Comparison of ENCODE assay signal across 8 mouse cellular contexts in genomic region chr5:123746253-123746652, GRCm38 (mm10). TPM values are rescaled to one million over a fixed set of nuclear protein-coding genes. Genes with fewer than 3 reads are reported as not detected.
DNase-seq lines count a peak whose midpoint lies in the region; ATAC-seq and TF ChIP-seq lines count a peak whose summit lies in the region.

No protein-coding gene starts in this region.

- peak overlapping the region; percentile 40 for H3K27ac ChIP-seq in gastrocnemius, adult 2 months
- H3K27ac ChIP-seq in forebrain, embryonic 13.5 days: no peak overlapping the region
- H3K27ac ChIP-seq in liver, embryonic 14.5 days: no peak overlapping the region

- peaks cover 37% of the 10 kb centered on the region for H3K4me1 ChIP-seq in forebrain, embryonic 13.5 days
- peaks cover 20 to 25% of the 10 kb centered on the region in 2 experiments for H3K4me1 ChIP-seq in liver, embryonic 14.5 days (replicated peaks; ENCODE audit: control insufficient read depth in 2 of 2, insufficient read depth in 2 of 2, low read length in 1 of 2)

- H3K4me3 ChIP-seq in gastrocnemius, adult 2 months: peak overlapping the region; percentile 75
- peak overlapping the region; percentile 74 for H3K4me3 ChIP-seq in forebrain, embryonic 13.5 days
- peak overlapping the region; percentile 21 to 71; a peak in 3 of 4 replicates for H3K4me3 ChIP-seq in liver, embryonic 14.5 days (ENCODE audit: insufficient read depth in 1 of 2, low read depth in 2 of 2, low read length in 2 of 2)

- TF ChIP-seq CTCF in gastrocnemius, adult 2 months (IDR thresholded peaks at IDR 0.05): no peak
- TF ChIP-seq CTCF in liver, embryonic 14.5 days (IDR thresholded peaks at IDR 0.05; ENCODE audit: low read depth): no peak

- no peaks in the 10 kb centered on the region for H3K9me3 ChIP-seq in forebrain, embryonic 13.5 days (replicated peaks)
- H3K9me3 ChIP-seq in liver, embryonic 14.5 days (ENCODE audit: control insufficient read depth, low read length): no peaks in the 10 kb centered on the region

- TF ChIP-seq EP300 in liver, embryonic 14.5 days (IDR thresholded peaks at IDR 0.05; ENCODE audit: low read depth): peak; percentile 62

- no peak for ATAC-seq in forebrain, embryonic 13.5 days
- ATAC-seq in liver, embryonic 14.5 days (ENCODE audit: insufficient read depth): no peak
- ATAC-seq in megakaryocyte-erythroid progenitor cell, adult 5-6 weeks (replicated peaks; ENCODE audit: low FRiP score, low TSS enrichment, poor library complexity, severe bottlenecking): no peak

- H3K9ac ChIP-seq in forebrain, embryonic 13.5 days: peak overlapping the region; percentile 77
- no peak overlapping the region for H3K9ac ChIP-seq in liver, embryonic 14.5 days (replicated peaks)

- no peak for DNase-seq in gastrocnemius, adult 2 months
- no peak for DNase-seq in gastrocnemius, postnatal 36 days
- DNase-seq in CD4-positive helper T cell, adult 2 months (ENCODE audit: low read depth, low spot score): peak; percentile 52
- no peak for DNase-seq in liver, embryonic 14.5 days (ENCODE audit: low read depth in 3 of 3, low spot score in 3 of 3)
- no peak for DNase-seq in left cerebral cortex, adult 8-10 months (ENCODE audit: low spot score in 2 of 2)
- no peak for DNase-seq in frontal cortex, postnatal 14 days (ENCODE audit: low spot score in 2 of 2)

- H3K36me3 ChIP-seq in forebrain, embryonic 13.5 days (ENCODE audit: poor library complexity, severe bottlenecking): peaks cover 27% of the 10 kb centered on the region
- H3K36me3 ChIP-seq in liver, embryonic 14.5 days (replicated peaks; ENCODE audit: control insufficient read depth, insufficient read depth, low read depth): peaks cover 35% of the 10 kb centered on the region

- intact Hi-C loops in gastrocnemius, adult 2 months (cut with DNase I): no loop called here
- intact Hi-C loops in gastrocnemius, postnatal 36 days (cut with DNase I): no loop called here

- no peaks in the 10 kb centered on the region for H3K27me3 ChIP-seq in forebrain, embryonic 13.5 days
- no peaks in the 10 kb centered on the region for H3K27me3 ChIP-seq in liver, embryonic 14.5 days (ENCODE audit: control insufficient read depth, insufficient read depth, low read length)

- peak overlapping the region; percentile 83 for H3K4me2 ChIP-seq in forebrain, embryonic 13.5 days
- peak overlapping the region; percentile 97 for H3K4me2 ChIP-seq in liver, embryonic 14.5 days (ENCODE audit: low read depth)

RNA-seq across cellular contexts. Expression of gene Rsrc2, which starts 3.0 kb away (rescaled TPM):
- 10 to 100 TPM; 39.4 to 41.2 TPM for total RNA-seq in gastrocnemius, adult 2 months (2021)
- total RNA-seq in gastrocnemius, postnatal 36 days (2021): 10 to 100 TPM; 30.2 to 40.5 TPM
- 167 and 172 TPM in 2 replicates for polyA plus RNA-seq in forebrain, embryonic 13.5 days (2015; fragmentation: Nextera tagmentation; extraction: Ambion mirVana)
- 14.9 and 34.7 TPM in 2 replicates for polyA plus RNA-seq in liver, embryonic 14.5 days (2012; rRNA removed)
- 36.7 and 38.9 TPM in 2 replicates for polyA plus RNA-seq in liver, embryonic 14.5 days (2014; fragmentation: Nextera tagmentation; extraction: Ambion mirVana)
- 108 and 119 TPM in 2 replicates for total RNA-seq in megakaryocyte-erythroid progenitor cell, adult 5-6 weeks (2014; fragmentation: Nextera tagmentation)
- 335 and 401 TPM in 2 replicates for total RNA-seq in megakaryocyte-erythroid progenitor cell, adult 5-6 weeks (2017)
- 10 to 100 TPM; 66.7 to 90.2 (median 78.9) TPM for total RNA-seq in left cerebral cortex, adult 8-10 months (2022)

RNA-seq across cellular contexts. Expression of gene Kntc1, which starts 3.3 kb away (rescaled TPM):
- not detected for total RNA-seq in gastrocnemius, adult 2 months (2021)
- under 1 TPM; 0.69 to 0.92 TPM for total RNA-seq in gastrocnemius, postnatal 36 days (2021)
- 28.1 and 28.3 TPM in 2 replicates for polyA plus RNA-seq in forebrain, embryonic 13.5 days (2015; fragmentation: Nextera tagmentation; extraction: Ambion mirVana)
- polyA plus RNA-seq in liver, embryonic 14.5 days (2012; rRNA removed): 14.5 and 21.0 TPM in 2 replicates
- 22.2 and 27.9 TPM in 2 replicates for polyA plus RNA-seq in liver, embryonic 14.5 days (2014; fragmentation: Nextera tagmentation; extraction: Ambion mirVana)
- 56.1 and 72.6 TPM in 2 replicates for total RNA-seq in megakaryocyte-erythroid progenitor cell, adult 5-6 weeks (2014; fragmentation: Nextera tagmentation)
- 29.7 and 48.6 TPM in 2 replicates for total RNA-seq in megakaryocyte-erythroid progenitor cell, adult 5-6 weeks (2017)
- total RNA-seq in left cerebral cortex, adult 8-10 months (2022): 1 to 10 TPM in 1 of 4 experiments, under 1 TPM in 3; 0.48 to 1.4 (median 0.74) TPM

RNA-seq across cellular contexts. Expression of gene Zcchc8, which starts 25.4 kb away (rescaled TPM):
- 10 to 100 TPM; 17.1 to 22.0 TPM for total RNA-seq in gastrocnemius, adult 2 months (2021)
- 10 to 100 TPM in 1 of 2 experiments, 1 to 10 TPM in 1; 9.9 to 17.6 TPM for total RNA-seq in gastrocnemius, postnatal 36 days (2021)
- polyA plus RNA-seq in forebrain, embryonic 13.5 days (2015; fragmentation: Nextera tagmentation; extraction: Ambion mirVana): 85.1 and 97.4 TPM in 2 replicates
- polyA plus RNA-seq in liver, embryonic 14.5 days (2012; rRNA removed): 22.7 and 24.2 TPM in 2 replicates
- 30.0 and 33.5 TPM in 2 replicates for polyA plus RNA-seq in liver, embryonic 14.5 days (2014; fragmentation: Nextera tagmentation; extraction: Ambion mirVana)
- total RNA-seq in megakaryocyte-erythroid progenitor cell, adult 5-6 weeks (2014; fragmentation: Nextera tagmentation): 55.3 and 79.3 TPM in 2 replicates
- 59.3 and 167 TPM in 2 replicates for total RNA-seq in megakaryocyte-erythroid progenitor cell, adult 5-6 weeks (2017)
- 10 to 100 TPM; 30.4 to 48.8 (median 44.5) TPM for total RNA-seq in left cerebral cortex, adult 8-10 months (2022)

Comparison
In these comparisons a context has a peak if more than half of its experiments do, and no peak if none do; other contexts are left out.
1. RNA of gene Kntc1, which starts 3.3 kb away (total RNA-seq): 29.7 to 72.6 TPM in megakaryocyte-erythroid progenitor cell, adult 5-6 weeks; 0.69 to 0.92 TPM in gastrocnemius, postnatal 36 days, 0.48 to 1.4 TPM in left cerebral cortex, adult 8-10 months and not detected in gastrocnemius, adult 2 months; every median in the first group is over 10 times any median in the second.
2. Peak in every context shown above with its lines, with median percentiles within 50 percentile points of each other: H3K4me3 ChIP-seq.